Mouse (Mus musculus) heart, embryonic 14.5 days (tissue): Measurements from ENCODE around the gene Apoo. TPM values are rescaled to one million over a fixed set of nuclear protein-coding genes. Genes with fewer than 3 reads are reported as not detected.
"Not testable (repeated sequence)": the region's sequence is repeated elsewhere in the genome, so short reads cannot be mapped to it uniquely, and the experiment has no call there.

Source experiments
- ATAC-seq: fragments of 200-750 bp; cut with Nextera tagmentation; 2 replicates; pipeline ENCODE4 v1.8.0; 2017; ENCODE audit warnings: low read depth, moderate TSS enrichment; ENCODE audit not compliant: insufficient number of reproducible peaks, insufficient read depth, low FRiP score
- H3K27ac ChIP-seq, 2 experiments: fragments of 200-500 bp in 1 of 2; fragments of 300-500 bp in 1 of 2; sonication (generic) in 1 of 2; replicated peaks in 1 of 2; 2 replicates each; pipeline ENCODE4 v1.5.1; 2012 to 2014; ENCODE audit warnings: low read depth in 2 of 2, low read length in 2 of 2, control low read depth in 1 of 2, mild to moderate bottlenecking in 1 of 2, mixed read lengths in 1 of 2; ENCODE audit not compliant: control insufficient read depth in 1 of 2, insufficient read depth in 1 of 2
- H3K27me3 ChIP-seq: fragments of 300-500 bp; sonication (generic); 2 replicates; pipeline ENCODE4 v1.6.1; 2014; ENCODE audit warnings: mild to moderate bottlenecking, low read length, control low read depth; ENCODE audit not compliant: control insufficient read depth, insufficient read depth
- H3K36me3 ChIP-seq: fragments of 300-500 bp; sonication (generic); 2 replicates; pipeline ENCODE4 v1.6.1; 2014; ENCODE audit warnings: mild to moderate bottlenecking, control low read depth, low read length, mixed read lengths; ENCODE audit not compliant: control insufficient read depth, insufficient read depth
- H3K4me1 ChIP-seq, 2 experiments: fragments of 200-500 bp in 1 of 2; fragments of 300-500 bp in 1 of 2; sonication (generic) in 1 of 2; 2 replicates each; pipeline ENCODE4 v1.6.1; 2012 to 2014; ENCODE audit warnings: low read length in 2 of 2, control low read depth in 1 of 2, mixed read lengths in 1 of 2; ENCODE audit not compliant: control insufficient read depth in 2 of 2, insufficient read depth in 2 of 2
- H3K4me2 ChIP-seq: fragments of 300-500 bp; sonication (generic); 2 replicates; pipeline ENCODE4 v1.6.1; 2014; ENCODE audit warnings: mild to moderate bottlenecking, low read length
- H3K4me3 ChIP-seq, 2 experiments: fragments of 200-500 bp in 1 of 2; fragments of 300-500 bp in 1 of 2; sonication (generic) in 1 of 2; 2 replicates each; pipeline ENCODE4 v1.5.1; 2012 to 2014; ENCODE audit warnings: low read length in 2 of 2, mild to moderate bottlenecking in 2 of 2, control low read depth in 1 of 2, low read depth in 1 of 2, moderate library complexity in 1 of 2; ENCODE audit not compliant: control insufficient read depth in 1 of 2, insufficient read depth in 1 of 2
- H3K9ac ChIP-seq: fragments of 300-500 bp; sonication (generic); 2 replicates; pipeline ENCODE4 v1.6.1; 2014; ENCODE audit warnings: mild to moderate bottlenecking, low read length
- H3K9me3 ChIP-seq: fragments of 300-500 bp; sonication (generic); 2 replicates; pipeline ENCODE4 v1.6.1; 2016; ENCODE audit warnings: low read length, control low read depth; ENCODE audit not compliant: control insufficient read depth
- WGBS: fragments of 180-500 bp; shearing (Covaris S2); extraction: QIAGEN DNeasy Blood & Tissue Kit; methylation state at CpG from one replicate; pipeline ENCODE4 v1.1.7; 2014; 5-methylcytosine and 5-hydroxymethylcytosine counted together
- polyA plus RNA-seq: library from polyadenylated mRNA; unstranded; fragments of >200 nt; fragmentation: Nextera tagmentation; extraction: Ambion mirVana; gene quantifications from 2 replicates; pipeline ENCODE4 v1.2.1, GENCODE M21; 2014

Apoo gene
- polyA plus RNA-seq, 1 experiment from 2014 or later, result 221 TPM

GRCm38 (mm10) chrX:94408975-94409374, 42.1 kb downstream of the Apoo start:
- WGBS, result 53% methylated on average over 3 of the region's 3 CpGs
- Histone ChIP-seq H3K4me3 (no peak overlapping the region), H3K4me2 (no peak overlapping the region), H3K9me3 (no peaks in the 10 kb centered on the region), H3K36me3 (no peaks in the 10 kb centered on the region), H3K9ac (no peak overlapping the region), H3K27me3 (peaks cover 4% of the 10 kb centered on the region; the same call in 1 of the 2 replicates), H3K27ac (no peak overlapping the region), H3K4me1 (no peaks in the 10 kb centered on the region)
- no peak for ATAC-seq

- no peak overlapping the region for H3K4me2 ChIP-seq
- no peaks in the 10 kb centered on the region for H3K4me1 ChIP-seq
- H3K9me3 ChIP-seq, result no peaks in the 10 kb centered on the region
- no peak for ATAC-seq
- H3K9ac ChIP-seq, result no peak overlapping the region
- H3K27ac ChIP-seq, result no peak overlapping the region
- no peaks in the 10 kb centered on the region for H3K27me3 ChIP-seq
- 83% methylated on average over 2 of the region's 2 CpGs for WGBS
- H3K36me3 ChIP-seq, result peaks cover 27% of the 10 kb centered on the region
- H3K4me3 ChIP-seq, result no peak overlapping the region
These were observed 53.3 kb downstream of the Apoo start for GRCm38 (mm10) chrX:94420210-94420609.

DNA sequence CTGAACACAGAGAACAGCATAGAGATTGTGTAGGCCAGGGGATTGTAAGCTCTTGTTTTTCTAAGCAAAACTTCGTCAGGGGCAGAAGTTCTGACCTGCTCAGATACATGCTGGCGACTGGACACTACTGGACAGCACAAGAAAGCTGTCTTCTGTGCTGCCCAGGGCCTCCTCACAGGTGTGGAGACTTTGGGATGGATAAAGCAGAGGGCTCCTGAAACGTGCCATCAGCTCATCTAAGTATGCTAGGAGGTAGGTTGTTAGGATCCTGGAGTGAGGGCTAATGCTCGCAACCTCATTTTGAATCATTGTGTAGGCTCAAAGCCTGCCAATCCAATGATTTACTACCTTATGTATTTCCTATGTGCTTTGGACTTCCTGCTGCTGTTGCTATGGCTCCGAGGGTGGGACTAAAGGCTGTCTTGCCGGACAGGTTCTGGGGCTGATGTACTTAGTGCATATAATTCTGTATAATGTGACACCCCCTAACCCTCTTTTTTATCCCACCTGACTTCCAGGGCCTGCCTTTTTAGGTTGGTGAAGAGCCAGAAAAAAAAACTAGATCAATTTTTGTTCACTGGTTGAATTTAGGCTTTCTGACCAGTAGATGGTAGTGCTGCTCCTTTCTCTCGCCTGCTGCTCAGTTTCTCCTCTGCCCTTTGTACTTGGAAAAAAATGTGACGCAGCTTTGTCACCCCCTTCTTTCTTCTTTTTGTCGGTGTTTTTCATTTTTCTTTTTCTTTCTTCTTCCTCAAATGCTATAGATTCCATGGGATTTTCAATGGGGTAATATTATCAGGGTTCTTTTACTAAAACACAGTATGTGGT, 64.8 kb downstream of the Apoo start:
- peaks cover 7% of the 10 kb centered on the region; the same call in 1 of the 2 replicates for H3K27me3 ChIP-seq
- no peak overlapping the region for H3K27ac ChIP-seq
- no peak overlapping the region for H3K9ac ChIP-seq
- no peak for ATAC-seq
- 41% methylated on average over 9 of the region's 9 CpGs for WGBS
- H3K9me3 ChIP-seq, result no peaks in the 10 kb centered on the region
- H3K4me3 ChIP-seq, result no peak overlapping the region
- no peaks in the 10 kb centered on the region for H3K36me3 ChIP-seq
- no peak overlapping the region for H3K4me2 ChIP-seq
- no peaks in the 10 kb centered on the region; a peak in 1 of 4 replicates for H3K4me1 ChIP-seq

- H3K36me3 ChIP-seq, H3K27me3 ChIP-seq, H3K27ac ChIP-seq, H3K9ac ChIP-seq, H3K9me3 ChIP-seq, H3K4me3 ChIP-seq, H3K4me2 ChIP-seq, H3K4me1 ChIP-seq, ATAC-seq: not testable (repeated sequence)
- no CpG with 5 or more reads among the region's 3 CpGs for WGBS
These were observed 78.5 kb downstream of the Apoo start for GRCm38 (mm10) chrX:94445427-94445826.

DNA sequence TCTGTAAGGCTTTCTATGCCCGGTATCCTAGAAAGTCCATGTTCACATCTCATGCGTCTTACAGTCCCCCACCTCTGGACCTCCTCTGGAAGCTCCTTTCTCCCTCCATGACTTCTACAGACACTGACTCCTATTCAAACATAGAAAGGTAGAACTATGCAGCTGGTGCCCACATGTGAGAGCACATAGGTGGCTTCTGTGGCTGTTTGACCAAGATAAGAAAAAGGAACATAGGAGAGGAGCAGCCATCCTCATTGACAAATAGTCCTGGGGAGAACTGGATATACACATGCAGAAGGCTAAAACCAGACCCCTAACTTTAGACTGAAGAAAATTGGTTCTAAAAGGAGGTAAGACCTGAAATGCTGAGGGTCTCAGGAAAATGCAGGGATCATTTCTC, 79.1 kb downstream of the Apoo start:
- H3K36me3 ChIP-seq, ATAC-seq, H3K27me3 ChIP-seq, H3K4me3 ChIP-seq, H3K4me1 ChIP-seq, H3K9me3 ChIP-seq, H3K4me2 ChIP-seq, H3K27ac ChIP-seq, H3K9ac ChIP-seq: not testable (repeated sequence)
- WGBS, result 90% methylated on average over 2 of the region's 2 CpGs

DNA sequence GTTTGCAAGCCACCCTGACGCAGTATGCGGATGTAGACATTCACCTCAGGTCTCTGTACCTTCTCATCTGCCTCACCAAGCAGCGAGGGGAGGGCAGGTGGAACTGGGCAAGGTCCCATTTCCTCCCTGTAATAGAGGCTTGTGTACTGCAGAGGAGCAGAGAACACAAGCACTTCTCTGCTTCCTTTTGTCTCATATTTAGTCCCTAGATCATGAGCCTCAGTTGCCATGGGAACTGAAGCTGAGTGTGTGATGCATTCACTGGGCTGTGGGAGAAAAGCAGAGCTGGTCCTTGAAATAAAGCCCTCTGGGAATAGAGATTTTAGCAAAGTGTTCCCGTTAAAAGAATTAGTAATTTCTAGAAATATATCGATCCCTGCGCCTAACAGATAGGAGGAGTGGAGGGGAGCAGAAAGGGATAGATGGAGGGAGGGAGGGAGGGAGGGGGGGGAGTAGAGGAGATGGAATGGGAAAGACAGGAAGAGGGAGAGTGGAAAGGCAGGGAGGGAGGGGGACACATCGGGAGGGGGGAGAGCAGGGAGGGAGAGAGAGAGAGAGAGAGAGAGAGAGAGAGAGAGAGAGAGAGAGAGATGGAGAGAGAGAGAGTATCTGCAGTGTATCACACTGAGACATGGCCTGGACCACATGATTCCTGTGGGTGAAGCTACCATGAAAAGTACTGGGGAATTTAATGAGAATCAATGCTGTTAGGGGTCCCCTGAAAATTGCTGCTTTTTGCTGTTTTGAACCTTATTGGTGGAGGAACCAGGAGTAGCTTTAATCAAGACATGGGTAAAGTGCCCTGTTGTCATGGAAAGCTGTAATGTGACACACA, 83.3 kb downstream of the Apoo start:
- no CpG with 5 or more reads among the region's 7 CpGs for WGBS
- H3K36me3 ChIP-seq, H3K9me3 ChIP-seq, H3K4me3 ChIP-seq, ATAC-seq, H3K9ac ChIP-seq, H3K27me3 ChIP-seq, H3K27ac ChIP-seq, H3K4me1 ChIP-seq, H3K4me2 ChIP-seq: not testable (repeated sequence)

DNA sequence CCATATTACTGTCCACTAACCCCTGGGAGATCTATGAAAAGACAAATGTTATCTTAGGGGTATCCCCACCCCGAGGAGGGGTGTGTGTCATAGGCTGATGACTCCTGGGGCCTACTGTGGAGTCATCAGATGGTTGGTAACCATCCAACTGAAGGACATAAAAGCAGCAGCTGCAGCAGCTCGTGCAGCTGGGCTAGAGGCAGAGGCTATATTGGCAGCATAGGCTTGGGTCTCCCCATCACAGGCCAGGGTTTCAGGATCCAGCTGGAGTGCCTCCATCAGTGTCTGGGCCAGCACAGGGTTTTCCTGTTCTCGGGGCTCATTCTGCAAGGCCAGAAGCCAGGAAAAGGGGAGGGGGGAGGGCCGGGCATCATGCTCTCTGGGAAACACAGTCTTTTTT, 92.4 kb downstream of the Apoo start:
- H3K9me3 ChIP-seq, result no peaks in the 10 kb centered on the region
- no peak overlapping the region for H3K4me3 ChIP-seq
- no peak for ATAC-seq
- no peak overlapping the region for H3K4me2 ChIP-seq
- no peaks in the 10 kb centered on the region for H3K36me3 ChIP-seq
- H3K27me3 ChIP-seq, result peaks cover 3% of the 10 kb centered on the region; the same call in 1 of the 2 replicates
- no peaks in the 10 kb centered on the region for H3K4me1 ChIP-seq
- H3K9ac ChIP-seq, result no peak overlapping the region
- no peak overlapping the region for H3K27ac ChIP-seq
- WGBS, result 56% methylated on average over 4 of the region's 4 CpGs
